Mouse (Mus musculus) Patski (cell line): ENCODE measurements at regions not wholly inside any gene's neighbourhood (a gene's known extent, or its start where the extent isn't known, plus 50 kb on each side); places are given as distances from the start of the nearest gene placed in this dataset.

Source experiments
- ATAC-seq: fragments of 100-300 bp; one replicate; pipeline ENCODE4 v1.8.0; 2021
- CTCF ChIA-PET: fragments of 350-600 bp; sonication (Branson Sonifier 250); formaldehyde crosslinking; loops from one replicate; lab custom pipeline; 2022; ENCODE audit warnings: inconsistent platforms; lab: Charles Lee
- POLR2A ChIA-PET: fragments of 350-600 bp; sonication (Branson Sonifier 250); formaldehyde crosslinking; loops from one replicate; lab custom pipeline; 2022; ENCODE audit warnings: antibody characterized with exemption, inconsistent platforms; lab: Charles Lee
- DNase-seq: peaks from one replicate; pipeline ENCODE4 v3.0.0-alpha.2; 2011; ENCODE audit warnings: low read depth, low spot score
- H3K27me3 ChIP-seq: fragments of 371-371 bp; one replicate; pipeline ENCODE4 v1.5.1; 2021
- CTCF ChIP-seq: fragments of 100-300 bp; IDR thresholded peaks from one replicate; pipeline ENCODE4 v1.5.1; 2021
- in situ Hi-C: fragments of 300-500 bp; cut with MboI; formaldehyde crosslinking; loops from 3 replicates; pipeline ENCODE4 v1.11.1; 2018; ENCODE audit warnings: low pct_unique_long_range_greater_than_20kb, mixed read lengths

DNA sequence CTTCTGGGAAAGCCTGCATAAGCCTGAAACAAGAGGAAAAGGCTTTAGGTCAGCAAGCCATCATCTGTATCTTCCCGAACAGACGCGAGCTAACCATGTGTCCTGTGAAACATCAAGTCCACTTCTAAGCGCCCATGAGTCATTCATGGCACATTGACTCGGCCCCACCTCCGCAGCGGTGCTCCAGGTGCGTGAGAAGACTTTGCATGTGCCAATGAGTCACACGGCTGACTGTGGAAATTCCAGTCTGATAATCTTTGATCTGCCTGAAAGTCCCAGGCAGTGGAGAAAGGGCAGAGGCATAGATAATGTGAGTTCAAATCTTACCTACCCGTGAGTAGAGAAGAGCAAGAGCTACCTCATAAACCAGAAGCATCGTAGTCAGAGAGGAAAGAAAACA is 137.8 kb downstream of the Pfkfb3 start:
- ChIA-PET CTCF (no interaction called here), POLR2A (no interaction called here)
- DNase-seq: no peak
- H3K27me3 ChIP-seq: no peaks in the 10 kb centered on the region
- ATAC-seq: no peak
- in situ Hi-C loops: no loop called here
- TF ChIP-seq CTCF: no peak

DNA sequence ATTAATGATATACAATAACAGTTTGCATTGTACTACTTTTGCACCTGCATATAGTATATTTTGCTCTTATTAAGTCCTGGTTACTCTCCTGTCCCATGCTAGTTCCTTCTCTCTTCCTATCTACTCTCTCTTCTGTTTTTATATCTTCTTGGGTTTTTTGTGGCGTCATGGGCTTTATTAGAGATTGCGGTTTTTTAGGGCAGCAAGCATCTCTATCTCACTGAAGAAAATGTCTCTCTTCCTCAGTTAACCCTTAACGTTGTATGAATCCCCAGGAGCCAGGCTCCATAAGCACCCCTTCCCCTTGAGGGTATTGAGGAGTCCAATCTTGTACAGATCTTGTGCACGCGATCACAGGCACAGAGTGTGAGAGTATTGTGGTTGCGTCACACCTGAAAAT is 141.4 kb downstream of the Pfkfb3 start:
- POLR2A ChIA-PET: no interaction called here
- ATAC-seq (no peak), DNase-seq (no peak)
- CTCF ChIA-PET: interaction anchor here (1.7 kb wide), 1 partner anchor 13 kb away, joined by 3 read pairs; no protein-coding TSS in a partner anchor
- in situ Hi-C loops: no loop called here
- no peak for TF ChIP-seq CTCF
- H3K27me3 ChIP-seq: no peaks in the 10 kb centered on the region

DNA sequence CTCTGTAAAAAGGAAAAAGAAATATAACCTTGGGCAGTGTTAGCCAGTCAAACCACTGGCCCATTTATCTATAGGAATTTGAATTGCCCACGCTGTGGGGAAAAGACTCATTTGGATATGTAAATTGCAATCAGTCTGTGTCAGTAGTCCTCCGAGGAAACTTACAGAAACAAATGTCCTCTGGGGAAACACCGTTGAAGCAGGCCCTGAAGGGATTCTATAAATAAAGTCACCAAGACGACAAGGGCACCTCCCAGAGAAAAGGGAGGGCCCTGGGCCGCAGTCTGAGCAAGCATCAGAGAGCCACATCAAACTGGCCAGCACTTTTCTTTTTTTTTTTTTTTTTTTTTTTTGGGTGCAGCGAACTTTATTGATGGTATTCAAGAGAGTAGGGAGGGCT is 145.4 kb downstream of the Pfkfb3 start:
- TF ChIP-seq CTCF: no peak
- ChIA-PET POLR2A (no interaction called here), CTCF (no interaction called here)
- no peaks in the 10 kb centered on the region for H3K27me3 ChIP-seq
- no peak for ATAC-seq
- in situ Hi-C loops: no loop called here
- DNase-seq: no peak

DNA sequence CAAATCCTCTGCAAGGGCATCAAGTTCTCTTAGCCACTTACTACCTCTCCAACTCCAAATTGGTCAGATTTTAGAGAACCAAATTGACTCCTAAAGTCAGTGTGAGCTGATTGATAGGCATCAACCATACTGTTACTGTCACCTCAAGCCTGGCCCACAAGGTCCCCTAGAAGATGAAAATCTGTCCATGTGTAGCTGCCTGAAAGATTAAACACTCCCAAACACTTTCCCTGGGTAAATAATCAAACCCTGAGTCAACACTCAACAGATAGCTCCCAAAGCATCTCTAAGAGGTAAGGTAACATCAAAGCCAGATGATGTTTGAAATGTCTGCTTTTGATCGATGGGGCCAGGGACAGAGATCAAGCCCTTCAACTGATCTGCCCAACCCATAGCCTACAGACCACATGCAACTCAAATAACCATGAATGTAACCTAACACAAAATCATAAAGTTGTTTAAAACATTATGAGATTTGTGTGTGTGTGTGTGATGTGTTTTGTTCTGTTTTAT is 147.7 kb downstream of the Pfkfb3 start:
- POLR2A ChIA-PET: no interaction called here
- in situ Hi-C loops: no loop called here
- no peak for TF ChIP-seq CTCF
- no peak for ATAC-seq
- no peaks in the 10 kb centered on the region for H3K27me3 ChIP-seq
- CTCF ChIA-PET: interaction anchor here (1.6 kb wide), 1 partner anchor 24 kb away, joined by 3 read pairs; no protein-coding TSS in a partner anchor
- DNase-seq: no peak

DNA sequence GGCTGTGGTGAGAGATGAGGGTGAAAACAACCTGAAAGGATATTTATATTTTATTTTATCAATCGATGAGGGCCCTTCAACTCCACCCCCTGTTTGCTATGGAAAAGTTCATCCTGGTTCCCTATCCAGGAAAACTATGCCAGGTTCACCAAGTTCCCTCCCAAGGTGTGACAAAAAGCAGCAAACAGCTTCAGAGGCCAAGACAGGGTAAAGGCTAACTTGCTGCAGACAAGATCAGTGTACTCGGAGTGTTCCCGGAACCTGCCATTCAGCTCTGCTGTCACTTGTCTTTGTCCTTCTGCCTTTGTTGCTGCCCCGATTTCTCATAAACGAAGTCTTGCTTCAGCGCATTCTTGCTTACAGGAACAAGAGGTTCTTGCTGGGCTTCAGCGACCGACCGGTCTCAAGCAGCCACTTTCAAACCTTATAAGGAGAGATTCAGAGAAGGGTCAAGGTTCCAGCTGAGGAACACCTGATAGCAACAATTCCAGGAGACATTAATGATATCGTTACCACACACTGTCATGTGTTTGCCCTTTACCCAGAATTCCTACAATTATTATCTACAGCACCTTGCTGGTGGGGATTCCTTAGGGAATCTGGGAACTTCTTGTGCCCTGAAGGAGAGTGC is 151.5 kb downstream of the Pfkfb3 start:
- no peak for ATAC-seq
- in situ Hi-C loops: no loop called here
- no peak for DNase-seq
- CTCF ChIA-PET: no interaction called here
- TF ChIP-seq CTCF: no peak
- no peaks in the 10 kb centered on the region for H3K27me3 ChIP-seq
- POLR2A ChIA-PET: interaction anchor here (0.9 kb wide), 1 partner anchor 59 kb away, joined by 4 read pairs; no protein-coding TSS in a partner anchor

DNA sequence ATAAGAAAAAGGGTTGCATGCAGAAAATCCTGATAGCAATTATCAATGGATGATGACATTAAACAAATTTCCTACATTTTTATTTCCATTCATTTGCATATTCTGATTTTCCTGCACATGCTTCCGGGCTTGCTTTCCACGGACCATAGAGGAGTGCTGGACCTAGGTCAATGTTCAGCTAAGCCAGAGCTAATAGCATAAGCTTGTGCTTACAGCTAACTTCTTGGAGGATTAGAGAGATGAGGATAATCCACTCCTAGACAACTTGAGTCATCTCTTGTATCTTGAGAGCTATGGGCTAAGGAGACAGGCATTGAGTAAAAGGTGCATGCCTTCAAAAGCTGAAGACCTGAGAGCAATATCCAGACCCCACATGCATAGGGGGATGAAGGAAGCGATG is 154.5 kb downstream of the Pfkfb3 start:
- DNase-seq: no peak
- no peak for ATAC-seq
- H3K27me3 ChIP-seq: no peaks in the 10 kb centered on the region
- no peak for TF ChIP-seq CTCF
- in situ Hi-C loops: no loop called here
- ChIA-PET POLR2A (no interaction called here), CTCF (interaction anchor here (0.7 to 1.5 kb wide), 4 partner anchors 8 to 18 kb away, joined by 3 read pairs; no protein-coding TSS in a partner anchor)

DNA sequence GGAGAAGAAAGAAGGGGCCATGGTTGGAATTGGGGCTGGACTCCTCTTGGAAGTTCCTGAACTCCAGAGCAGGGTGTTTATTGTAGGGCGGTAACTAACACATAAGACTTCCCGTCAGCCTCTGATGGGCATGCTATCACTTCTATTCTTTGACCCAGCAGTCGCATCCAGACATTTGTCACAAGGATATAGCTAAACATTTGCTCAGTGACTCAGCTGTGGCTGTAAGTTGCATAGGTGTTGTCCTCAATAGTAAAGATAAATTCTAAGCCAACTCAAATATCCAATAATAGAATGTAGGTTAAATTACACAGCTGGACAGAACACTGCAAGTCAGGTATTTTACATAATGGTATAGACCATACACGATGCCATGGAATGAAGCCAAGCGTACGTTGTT is 154.9 kb downstream of the Pfkfb3 start:
- DNase-seq: no peak
- CTCF ChIA-PET: interaction anchor here (1.0 to 1.5 kb wide), 2 partner anchors 9 to 17 kb away, joined by 3 read pairs; no protein-coding TSS in a partner anchor
- no peak for TF ChIP-seq CTCF
- no peaks in the 10 kb centered on the region for H3K27me3 ChIP-seq
- POLR2A ChIA-PET: no interaction called here
- ATAC-seq: no peak
- in situ Hi-C loops: no loop called here

DNA sequence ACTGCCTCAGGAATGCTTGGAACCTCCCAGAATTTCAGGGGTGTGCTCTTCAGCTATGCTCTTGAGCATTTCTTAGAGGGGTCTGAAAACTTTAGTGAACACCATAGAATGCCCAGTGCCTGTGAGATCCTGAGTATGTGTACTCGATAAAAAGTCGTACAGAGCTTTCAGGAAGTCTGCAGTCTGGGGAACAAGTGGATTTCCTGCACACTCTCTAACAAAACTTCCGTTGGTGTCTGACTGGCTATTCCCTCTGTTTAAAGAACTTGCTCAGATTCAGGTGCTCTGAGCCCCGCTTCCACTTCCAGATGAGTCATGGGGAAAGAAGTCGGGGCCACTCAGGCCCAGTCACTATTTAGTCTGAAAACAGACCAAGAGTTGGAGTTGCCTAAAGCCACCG is 155.5 kb downstream of the Pfkfb3 start:
- ATAC-seq: no peak
- H3K27me3 ChIP-seq: no peaks in the 10 kb centered on the region
- ChIA-PET CTCF (interaction anchor here (1.5 kb wide), 1 partner anchor 17 kb away, joined by 3 read pairs; no protein-coding TSS in a partner anchor), POLR2A (no interaction called here)
- in situ Hi-C loops: no loop called here
- DNase-seq: no peak
- TF ChIP-seq CTCF: no peak

DNA sequence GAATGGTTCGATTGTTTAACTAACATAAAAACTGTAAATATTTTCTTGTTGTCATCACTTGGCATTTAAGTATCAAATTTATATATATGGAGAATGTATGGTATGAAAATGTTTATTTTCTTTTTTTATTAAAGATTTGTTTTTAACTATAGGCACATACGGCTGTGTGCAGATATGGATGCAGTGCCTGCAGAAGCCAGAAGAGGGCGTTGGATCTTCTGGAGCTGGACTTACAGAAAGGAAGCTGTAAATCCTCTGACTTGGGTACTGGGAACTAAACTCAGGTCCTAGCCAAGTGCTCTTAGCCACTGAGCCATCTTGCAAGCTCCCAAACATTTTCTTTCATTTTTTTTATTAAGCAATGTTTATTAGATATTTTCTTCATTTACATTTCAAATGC is 157.0 kb downstream of the Pfkfb3 start:
- H3K27me3 ChIP-seq: no peaks in the 10 kb centered on the region
- ChIA-PET CTCF (no interaction called here), POLR2A (no interaction called here)
- in situ Hi-C loops: no loop called here
- ATAC-seq (no peak), DNase-seq (no peak)
- TF ChIP-seq CTCF: peak; percentile 45

DNA sequence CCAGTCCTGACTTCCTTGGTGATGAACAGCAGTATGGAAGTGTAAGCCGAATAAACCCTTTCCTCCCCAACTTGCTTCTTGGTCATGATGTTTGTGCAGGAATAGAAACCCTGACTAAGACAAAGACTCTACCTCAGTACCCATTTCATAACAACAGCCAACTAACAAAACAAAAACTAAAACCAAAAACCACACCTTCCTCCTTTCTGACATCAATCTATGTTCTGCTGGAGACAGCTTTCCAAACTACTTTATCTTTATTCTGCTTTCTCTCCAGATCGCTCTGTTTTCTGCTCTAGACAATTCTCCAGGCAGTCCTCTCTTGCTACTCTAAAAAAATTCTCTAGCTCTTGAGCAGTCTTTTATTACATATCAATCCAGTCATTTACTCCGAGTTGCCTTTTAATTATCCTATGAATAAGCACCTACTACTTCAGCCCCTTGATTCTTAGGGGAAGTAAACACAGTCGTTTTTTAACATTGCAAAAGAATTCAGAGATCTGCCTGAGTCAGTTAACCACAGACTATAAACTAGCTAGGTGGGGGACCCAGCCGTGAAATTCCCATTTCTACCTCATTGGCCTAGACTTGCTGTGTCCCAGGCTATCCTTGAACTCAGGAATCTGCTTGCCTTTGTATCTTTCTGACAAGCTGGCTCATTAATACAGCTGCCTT is 159.1 kb downstream of the Pfkfb3 start:
- H3K27me3 ChIP-seq: no peaks in the 10 kb centered on the region
- in situ Hi-C loops: no loop called here
- DNase-seq (peak; percentile 30), ATAC-seq (peak; percentile 78)
- TF ChIP-seq CTCF: no peak
- ChIA-PET POLR2A (no interaction called here), CTCF (no interaction called here)

DNA sequence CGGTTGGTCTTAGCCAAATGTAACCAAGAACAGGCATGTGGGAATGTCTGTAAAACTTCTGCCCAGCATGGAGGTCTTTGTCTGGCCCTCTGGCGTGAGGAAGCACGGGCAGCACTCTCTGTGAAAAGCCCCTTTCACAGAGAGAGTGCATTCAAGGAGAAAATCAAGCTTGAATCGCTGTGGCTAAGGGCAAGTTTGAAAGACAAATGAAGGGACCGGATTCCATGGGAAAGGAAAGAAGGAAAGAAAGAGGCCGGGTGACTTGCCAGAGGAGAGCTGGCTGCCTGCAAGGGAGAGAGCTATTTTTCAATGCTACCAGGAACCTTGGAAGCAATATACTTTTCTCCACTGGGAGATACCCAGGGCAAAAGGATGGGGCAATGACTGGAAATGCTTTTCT is 162.2 kb downstream of the Pfkfb3 start:
- ChIA-PET CTCF (interaction anchor here (0.7 to 1.0 kb wide), 3 partner anchors 10 to 18 kb away, joined by 3 read pairs; no protein-coding TSS in a partner anchor), POLR2A (no interaction called here)
- no peak for TF ChIP-seq CTCF
- no peak for ATAC-seq
- in situ Hi-C loops: no loop called here
- DNase-seq: no peak
- no peaks in the 10 kb centered on the region for H3K27me3 ChIP-seq
